Mouse (Mus musculus): Measurements from ENCODE around the gene Tpi1.
A peak's percentile ranks its signal among the peaks of the same experiment; 100 is the strongest.

The Tpi1 gene

GRCm38 (mm10) chr6:124813933-124814332 lies at the start of gene Tpi1:
Gene Tpi1 (minus strand): TSS chr6:124814296.
- peak; percentile 89 to 93 for DNase-seq (ENCODE audit: low spot score in 2 of 2)

DNA sequence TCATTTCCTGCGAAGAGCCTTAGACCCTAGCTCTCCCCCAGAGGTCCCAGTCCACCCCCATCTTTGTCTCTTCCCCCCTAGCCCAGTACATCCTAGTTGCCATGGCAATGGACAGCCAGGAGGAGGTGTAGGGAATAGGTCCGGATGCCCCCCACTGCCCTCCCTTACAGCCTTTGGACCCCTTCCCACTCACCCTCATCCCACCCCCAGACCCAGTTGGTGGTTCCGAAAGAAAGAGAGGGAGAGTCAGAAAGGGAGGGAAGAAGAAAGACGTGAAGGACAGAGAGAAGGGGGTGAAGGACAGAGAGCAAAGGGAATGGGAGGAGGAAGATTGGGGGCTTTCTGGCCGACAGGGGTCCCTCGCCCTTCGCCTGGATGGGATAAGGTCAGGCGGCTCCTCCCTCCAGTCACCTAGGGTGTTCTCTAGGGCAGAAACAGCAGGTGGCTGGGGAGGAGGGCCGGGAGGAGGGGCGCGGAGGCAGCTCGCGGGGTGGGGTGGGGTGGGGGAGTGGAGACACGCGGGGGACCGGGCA lies 49.1 kb upstream of the Tpi1 start:
- no peak for DNase-seq (ENCODE audit: low spot score in 2 of 2)

- no peak for DNase-seq (ENCODE audit: low spot score in 2 of 2)
Observed at GRCm38 (mm10) chr6:124862406-124863124, 48.5 kb upstream of the Tpi1 start.

- DNase-seq (ENCODE audit: low spot score in 2 of 2) = no peak
Observed at GRCm38 (mm10) chr6:124861802-124862201, 47.7 kb upstream of the Tpi1 start.

GRCm38 (mm10) chr6:124861266-124861665 lies 47.2 kb upstream of the Tpi1 start:
- DNase-seq (ENCODE audit: low spot score in 2 of 2) = no peak

GRCm38 (mm10) chr6:124860511-124860910 lies 46.4 kb upstream of the Tpi1 start:
- no peak for DNase-seq (ENCODE audit: low spot score in 2 of 2)

DNA sequence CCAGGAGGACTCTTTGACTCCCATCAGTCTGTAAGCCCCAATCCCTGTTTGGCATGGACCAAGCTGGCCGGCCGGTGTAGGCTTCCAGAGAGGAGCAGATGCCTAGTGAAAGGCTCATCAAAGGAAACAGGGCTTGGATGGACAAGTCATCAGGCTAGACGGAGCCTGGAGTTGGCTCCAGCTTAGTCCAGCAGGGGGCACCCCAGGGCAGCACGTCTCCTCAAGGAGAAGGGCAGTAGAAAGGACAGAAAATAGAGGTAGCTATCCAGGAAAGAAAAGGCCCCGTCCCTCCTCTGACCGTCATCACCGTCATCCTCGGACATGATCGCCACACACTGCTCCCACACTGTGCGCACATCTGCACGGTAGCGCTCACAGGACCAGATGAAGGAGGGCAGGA lies 45.6 kb upstream of the Tpi1 start:
- peak; percentile 56 to 79 for DNase-seq (ENCODE audit: low spot score in 2 of 2)

DNA sequence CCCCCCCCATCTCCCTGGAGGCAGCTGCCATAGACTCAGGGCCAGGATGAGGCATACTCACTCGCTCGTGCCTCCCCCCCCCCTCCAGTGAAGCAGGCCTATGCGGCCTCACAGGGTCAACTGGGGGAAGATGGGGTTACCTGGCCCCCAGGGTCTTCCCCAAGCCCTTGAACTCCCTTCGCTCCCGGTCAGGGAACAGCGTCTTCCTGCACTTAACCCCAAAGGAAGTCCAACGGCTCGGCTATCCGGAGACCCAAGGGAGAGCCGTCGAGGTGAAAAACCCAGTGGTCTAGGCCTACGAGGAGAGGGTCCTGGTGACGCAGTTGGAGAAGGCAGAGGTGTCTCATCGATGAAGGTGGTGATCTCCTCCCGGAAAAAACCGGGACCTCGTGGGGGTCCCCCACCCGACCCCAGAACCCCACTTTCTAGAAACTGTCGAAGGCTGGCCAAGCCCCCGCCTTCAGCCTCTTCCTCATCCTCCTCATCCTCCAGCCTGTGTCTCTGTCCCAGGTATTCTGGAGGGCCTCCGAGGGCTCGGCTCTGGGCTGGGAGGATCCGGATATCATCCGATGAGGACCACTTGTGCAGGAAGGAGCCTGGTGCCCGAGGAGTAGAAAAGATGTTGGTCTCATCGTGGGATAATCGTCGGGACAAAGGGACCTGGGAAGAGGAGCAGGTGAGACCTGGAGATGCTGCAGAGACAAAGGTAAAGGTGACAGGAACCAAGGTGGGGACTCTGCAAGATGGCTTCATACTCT lies 44.6 kb upstream of the Tpi1 start:
- DNase-seq (ENCODE audit: low spot score in 2 of 2) = no peak

- no peak for DNase-seq (ENCODE audit: low spot score in 2 of 2)
Observed at GRCm38 (mm10) chr6:124857840-124858530, 43.9 kb upstream of the Tpi1 start.

DNA sequence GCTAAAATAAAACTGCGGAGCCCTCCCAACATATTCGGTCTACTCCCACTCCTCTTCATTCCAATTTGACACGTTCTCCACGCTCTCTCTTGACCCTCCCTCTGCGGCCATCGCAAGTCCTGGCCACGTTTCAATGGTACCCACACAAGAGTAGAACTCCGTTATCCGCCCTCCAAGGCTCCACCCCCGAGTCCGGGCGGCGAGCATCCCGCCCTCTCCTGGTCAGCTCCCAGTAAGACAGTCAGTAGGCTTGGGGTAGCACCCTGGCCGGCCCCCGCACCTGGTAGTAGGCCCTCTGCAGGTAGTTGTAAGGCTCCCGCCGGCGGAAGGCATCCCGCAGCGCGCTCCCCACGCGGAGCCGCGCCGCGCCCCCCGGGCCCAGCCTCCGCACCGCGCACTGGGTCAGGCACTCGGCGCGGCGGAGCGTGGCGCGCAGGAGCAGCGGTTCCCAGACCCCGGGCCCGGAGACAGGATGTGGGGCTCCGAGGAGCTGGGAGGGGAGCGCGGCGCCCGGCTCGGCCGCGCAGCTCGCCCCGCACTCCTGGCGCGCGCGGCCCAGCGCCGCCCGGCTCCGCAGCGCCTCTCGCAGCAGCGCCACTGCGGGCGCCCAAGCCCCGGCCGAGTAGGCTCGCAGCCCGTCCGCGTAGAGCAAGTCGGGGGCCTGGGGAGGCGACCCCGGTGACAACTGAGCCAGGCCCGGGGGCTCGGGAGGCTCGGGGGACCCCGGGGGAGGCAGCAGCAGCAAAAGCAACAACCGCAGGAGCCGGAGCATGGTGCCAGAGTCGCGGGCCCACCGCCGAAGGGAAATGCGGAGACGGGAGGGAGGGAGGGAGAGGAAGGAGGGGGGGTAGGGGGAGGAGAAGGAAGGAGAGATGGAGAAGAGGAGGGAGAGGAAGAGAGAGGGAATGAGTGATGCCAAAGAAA lies 43.1 kb upstream of the Tpi1 start, which contains the start of gene P3h3:
Gene P3h3 (minus strand): TSS at position 837 of the 924 bp plus-strand sequence.
- peak; percentile 82 to 84 for DNase-seq (ENCODE audit: low spot score in 2 of 2)

GRCm38 (mm10) chr6:124856321-124856720 lies 42.2 kb upstream of the Tpi1 start:
- DNase-seq (ENCODE audit: low spot score in 2 of 2) = no peak

- no peak for DNase-seq (ENCODE audit: low spot score in 2 of 2)
Observed at GRCm38 (mm10) chr6:124854647-124855046, 40.6 kb upstream of the Tpi1 start.

DNA sequence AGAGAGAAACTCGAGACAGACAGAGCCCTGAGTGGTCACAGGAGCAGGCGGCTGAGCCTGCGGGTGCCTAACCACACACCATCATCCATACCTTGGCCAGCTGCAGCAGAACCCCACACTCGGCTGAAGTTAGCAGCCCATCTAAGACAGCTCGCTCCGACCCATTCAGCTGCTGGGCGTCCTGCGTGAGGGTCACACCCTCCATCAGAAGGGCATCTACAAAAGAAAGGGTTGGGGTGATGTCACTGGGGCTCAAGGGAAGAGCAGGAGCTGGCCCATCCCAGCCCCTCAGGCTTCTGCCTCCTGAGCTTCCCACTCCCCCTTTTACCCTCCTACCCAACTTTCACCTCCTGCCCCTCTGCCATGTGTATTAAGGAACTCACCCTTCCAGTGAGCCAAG lies 36.4 kb upstream of the Tpi1 start:
- no peak for DNase-seq (ENCODE audit: low spot score in 2 of 2)

GRCm38 (mm10) chr6:124847305-124847704 lies 33.2 kb upstream of the Tpi1 start:
- DNase-seq (ENCODE audit: low spot score in 2 of 2) = peak; percentile 79 to 90

GRCm38 (mm10) chr6:124840241-124841167 lies 26.4 kb upstream of the Tpi1 start, which contains the start of gene Gnb3:
Gene Gnb3 (minus strand): TSS chr6:124840275.
- no peak for DNase-seq (ENCODE audit: low spot score in 2 of 2)

- peak in 1 of 2 experiments; percentile 50 for DNase-seq (ENCODE audit: low spot score in 2 of 2)
Observed at GRCm38 (mm10) chr6:124839805-124840204, 25.7 kb upstream of the Tpi1 start.

DNA sequence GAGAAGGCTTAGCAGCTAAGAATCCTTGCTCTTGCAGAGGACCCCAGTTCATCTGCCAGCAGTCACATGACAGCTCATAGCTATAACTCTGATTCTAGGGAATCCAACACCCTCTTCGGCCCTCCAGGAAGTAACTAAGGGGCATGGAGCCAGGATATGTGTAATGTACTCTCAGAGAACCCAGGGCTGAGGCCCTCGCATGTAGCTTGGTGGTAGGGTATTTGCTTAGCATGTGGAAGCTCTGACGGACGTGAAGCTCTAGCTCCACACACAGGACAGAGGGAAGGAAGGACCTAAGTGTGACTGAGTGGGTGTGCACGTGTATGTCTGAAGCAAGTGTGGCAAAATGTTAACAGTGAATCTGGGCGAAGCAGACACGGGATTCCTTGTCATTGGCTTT lies 22.3 kb upstream of the Tpi1 start:
- DNase-seq (ENCODE audit: low spot score in 2 of 2) = no peak

DNA sequence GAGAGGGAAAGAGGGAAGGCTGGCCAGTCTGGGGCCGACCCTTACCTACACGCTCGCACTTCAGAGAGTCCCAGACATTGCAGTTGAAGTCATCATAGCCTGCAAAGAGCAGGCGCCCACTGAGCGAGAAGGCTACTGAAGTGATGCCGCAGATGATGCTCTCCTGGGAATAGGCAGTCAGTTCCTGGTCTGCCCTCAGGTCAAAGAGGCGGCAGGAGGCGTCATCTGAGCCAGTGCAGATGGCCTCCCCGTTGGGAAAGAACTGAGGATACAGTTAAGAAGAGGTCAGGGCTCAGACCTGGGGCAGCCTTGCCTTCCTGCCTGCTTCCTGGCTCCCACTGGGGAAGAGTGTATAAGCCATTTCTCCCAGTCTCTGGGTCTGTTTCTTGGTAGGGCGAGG lies 21.4 kb upstream of the Tpi1 start:
- DNase-seq (ENCODE audit: low spot score in 2 of 2) = no peak

DNA sequence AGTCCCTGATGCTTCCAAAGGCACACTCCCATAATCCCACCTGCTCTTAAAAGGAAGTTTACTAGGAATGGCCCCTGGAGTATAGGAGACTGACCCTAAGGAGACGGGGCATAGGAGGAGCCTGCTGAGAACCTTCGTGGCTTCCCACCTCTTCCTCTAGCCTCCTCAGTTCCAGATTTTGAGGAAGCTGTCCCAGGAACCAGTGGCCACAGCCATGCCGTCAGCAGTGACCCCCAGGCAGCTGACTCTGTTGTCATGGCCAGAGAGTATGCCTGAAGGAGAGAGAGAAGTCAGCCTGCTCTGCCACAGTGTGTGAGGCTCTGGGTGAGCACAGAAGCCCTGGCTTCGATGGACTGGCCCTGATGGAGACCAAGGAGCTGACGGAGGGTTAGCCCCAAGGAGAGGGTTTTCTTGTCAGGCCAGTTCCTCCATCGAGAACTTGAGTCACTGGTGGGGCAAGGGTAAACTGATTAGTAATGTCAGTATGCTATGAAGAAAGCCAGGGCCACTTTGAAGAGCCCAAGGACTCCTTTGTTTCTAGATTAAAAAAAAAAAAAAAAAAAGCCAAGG lies 20.5 kb upstream of the Tpi1 start:
- no peak for DNase-seq (ENCODE audit: low spot score in 2 of 2)

- no peak for DNase-seq (ENCODE audit: low spot score in 2 of 2)
Observed at GRCm38 (mm10) chr6:124831649-124832048, 17.6 kb upstream of the Tpi1 start.
